Mouse (Mus musculus) brain, embryonic 14.5 days (tissue): ENCODE data around the gene Hs6st3.

Experiments
- CTCF ChIP-seq: fragments of 200-500 bp; IDR thresholded peaks from 2 replicates; pipeline ENCODE4 v1.5.1; 2012; ENCODE audit warnings: inconsistent platforms, mild to moderate bottlenecking, moderate library complexity, borderline replicate concordance; ENCODE audit not compliant: insufficient read depth, insufficient read length; ENCODE audit errors: extremely low read depth
- POLR2A ChIP-seq: fragments of 200-500 bp; IDR thresholded peaks from 2 replicates; pipeline ENCODE4 v1.6.1; 2012; ENCODE audit warnings: mild to moderate bottlenecking, inconsistent platforms, borderline replicate concordance; ENCODE audit not compliant: poor library complexity, insufficient read depth, insufficient read length, severe bottlenecking; ENCODE audit errors: extremely low read depth

DNA sequence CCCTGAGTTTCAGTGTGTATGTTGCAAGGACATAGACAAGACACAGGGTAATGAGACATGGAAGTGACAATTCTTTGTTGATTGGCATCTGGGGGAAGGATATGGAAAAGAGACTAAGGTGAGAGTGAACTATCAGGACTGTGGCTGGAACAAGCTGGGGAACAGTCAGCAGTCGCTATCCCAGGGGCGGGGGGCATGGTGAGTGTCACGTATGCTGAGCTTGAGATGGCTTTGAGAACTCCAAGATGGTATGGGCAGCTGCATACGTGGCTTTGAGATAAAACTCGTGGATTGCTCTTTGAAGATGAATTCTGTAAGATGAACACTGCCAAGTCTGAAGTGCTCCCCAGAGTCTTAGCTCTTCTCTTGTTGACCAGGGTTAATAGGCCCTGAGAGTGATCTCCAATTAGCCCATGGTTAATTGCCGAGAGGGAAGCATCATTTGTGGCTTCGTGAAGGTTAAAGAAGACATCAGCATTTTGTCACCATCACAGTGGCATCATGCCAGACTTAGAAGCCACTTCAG is 29.3 kb upstream of the Hs6st3 start:
- no peak for TF ChIP-seq POLR2A
- TF ChIP-seq CTCF, result no peak
